32 mouse cellular contexts compared by ENCODE assay signal in genomic region chr12:72041238-72041637, GRCm38 (mm10). TPM values are rescaled to one million over a fixed set of nuclear protein-coding genes. Genes with fewer than 3 reads are reported as not detected.
"Had no signal": no experiment of that assay in that cellular context is flagged by ENCODE, and none has a peak within 500 bp of the region (broad histone marks: within the 10 kb centered on the region; RNA-seq: fewer than 3 reads in every experiment).

No protein-coding gene starts in this region.

- H3K27me3 ChIP-seq: limb, embryonic 12.5 days; limb, embryonic 13.5 days; limb, embryonic 15.5 days; liver, embryonic 12.5 days; liver, embryonic 13.5 days; liver, embryonic 15.5 days; lung, embryonic 15.5 days; midbrain, embryonic 12.5 days; midbrain, embryonic 13.5 days; midbrain, embryonic 15.5 days; neural tube, embryonic 12.5 days had no signal

- H3K4me1 ChIP-seq: limb, embryonic 10.5 days; limb, embryonic 13.5 days; limb, embryonic 15.5 days; liver, embryonic 13.5 days; megakaryocyte, embryonic 14.5 days; midbrain, embryonic 10.5 days; midbrain, embryonic 12.5 days; midbrain, embryonic 13.5 days; midbrain, embryonic 15.5 days; neural tube, embryonic 12.5 days had no signal

- DNase-seq: left cerebral cortex, postnatal 4 days; liver; liver, embryonic 13.5 days; liver, postnatal 0 days; lung, adult 18-20 months; lung, adult 2 months; lung, embryonic 14.5 days; lung, postnatal 10 days; lung, postnatal 14 days; lung, postnatal 36 days; lung, postnatal 4 days; midbrain, embryonic 14.5 days had no signal

- H3K36me3 ChIP-seq: limb, embryonic 10.5 days; limb, embryonic 12.5 days; limb, embryonic 13.5 days; limb, embryonic 15.5 days; liver, embryonic 12.5 days; liver, embryonic 13.5 days; liver, embryonic 15.5 days; lung, embryonic 15.5 days; midbrain, embryonic 10.5 days; midbrain, embryonic 12.5 days; midbrain, embryonic 13.5 days; midbrain, embryonic 15.5 days; neural tube, embryonic 12.5 days had no signal

- H3K9ac ChIP-seq: limb, embryonic 12.5 days; limb, embryonic 13.5 days; limb, embryonic 15.5 days; liver, embryonic 12.5 days; liver, embryonic 13.5 days; liver, embryonic 14.5 days; liver, embryonic 15.5 days; liver, postnatal 0 days; lung, embryonic 14.5 days; lung, embryonic 15.5 days; midbrain, embryonic 12.5 days; midbrain, embryonic 13.5 days; midbrain, embryonic 15.5 days; neural tube, embryonic 12.5 days had no signal

- H3K4me2 ChIP-seq: limb, embryonic 12.5 days; limb, embryonic 13.5 days; limb, embryonic 15.5 days; liver, embryonic 11.5 days; liver, embryonic 12.5 days; liver, embryonic 13.5 days; liver, embryonic 15.5 days; lung, embryonic 14.5 days; lung, embryonic 15.5 days; midbrain, embryonic 11.5 days; midbrain, embryonic 12.5 days; midbrain, embryonic 13.5 days; midbrain, embryonic 15.5 days; neural tube, embryonic 12.5 days had no signal

- H3K4me3 ChIP-seq: limb, embryonic 10.5 days; limb, embryonic 12.5 days; limb, embryonic 13.5 days; limb, embryonic 15.5 days; liver, embryonic 12.5 days; liver, embryonic 13.5 days; liver, embryonic 15.5 days; lung, embryonic 15.5 days; megakaryocyte, embryonic 14.5 days; midbrain, embryonic 10.5 days; midbrain, embryonic 12.5 days; midbrain, embryonic 13.5 days; midbrain, embryonic 15.5 days; myocyte; neural tube, embryonic 12.5 days had no signal

- H3K9me3 ChIP-seq: limb, embryonic 10.5 days; limb, embryonic 15.5 days; liver, embryonic 12.5 days; liver, embryonic 13.5 days; liver, embryonic 15.5 days; midbrain, embryonic 10.5 days; midbrain, embryonic 12.5 days; midbrain, embryonic 13.5 days; midbrain, embryonic 15.5 days; neural tube, embryonic 12.5 days had no signal

- H3K27ac ChIP-seq: limb, embryonic 10.5 days; limb, embryonic 12.5 days; limb, embryonic 13.5 days; limb, embryonic 15.5 days; liver, embryonic 12.5 days; liver, embryonic 13.5 days; liver, embryonic 14.5 days; liver, embryonic 15.5 days; lung, embryonic 15.5 days; macrophage; midbrain, embryonic 10.5 days; midbrain, embryonic 12.5 days; midbrain, embryonic 13.5 days; midbrain, embryonic 15.5 days; neural tube, embryonic 12.5 days had no signal

RNA-seq across cellular contexts. Expression of gene Gpr135, which starts 29.7 kb away (rescaled TPM):
- total RNA-seq: megakaryocyte-erythroid progenitor cell, adult 5-6 weeks; monocyte, adult 5-6 weeks had no signal
- polyA plus RNA-seq: macrophage had no signal

RNA-seq across cellular contexts. Expression of gene L3hypdh, which starts 44.0 kb away (rescaled TPM):
- total RNA-seq: megakaryocyte-erythroid progenitor cell, adult 5-6 weeks; monocyte, adult 5-6 weeks had no signal
